Mouse (Mus musculus) sigmoid colon, adult 10 weeks (tissue): ENCODE measurements around the gene Klra7. TPM values are rescaled to one million over a fixed set of nuclear protein-coding genes. Genes with fewer than 3 reads are reported as not detected.

Experiments
- polyA plus RNA-seq: library from polyadenylated mRNA; stranded (reverse); fragments of 350-450 nt; fragmentation: Illumina TruSeq; extraction: RNeasy Lipid Tissue Mini Kit (QIAGEN cat#74804); gene quantifications from one replicate; pipeline ENCODE4 v1.2.3, GENCODE M21; 2014; ENCODE audit warnings: low read depth, low replicate concordance

Klra7 gene
- 2.5 TPM for polyA plus RNA-seq

DNA sequence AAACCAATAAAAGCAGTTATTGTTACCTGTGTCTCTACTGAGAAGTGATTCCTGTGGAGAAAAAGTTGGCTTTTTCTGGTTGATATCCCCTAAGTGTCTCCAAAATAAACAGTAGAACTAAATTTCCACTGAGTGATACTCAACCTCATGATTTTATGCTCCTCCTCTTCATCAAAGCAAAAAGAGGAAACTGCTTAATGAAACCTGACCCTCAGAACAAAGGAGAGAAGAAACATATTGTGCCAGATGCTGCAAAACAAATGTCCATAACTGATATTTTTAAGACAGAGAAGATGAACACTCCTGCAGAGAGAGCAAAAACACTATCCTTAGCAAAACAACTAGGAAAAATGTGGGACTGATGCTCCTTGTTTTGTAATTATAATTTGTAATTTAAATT is at the start of gene Klra7:
Klra7 (minus strand) TSS at position 101 of the 400 bp plus-strand sequence.

DNA sequence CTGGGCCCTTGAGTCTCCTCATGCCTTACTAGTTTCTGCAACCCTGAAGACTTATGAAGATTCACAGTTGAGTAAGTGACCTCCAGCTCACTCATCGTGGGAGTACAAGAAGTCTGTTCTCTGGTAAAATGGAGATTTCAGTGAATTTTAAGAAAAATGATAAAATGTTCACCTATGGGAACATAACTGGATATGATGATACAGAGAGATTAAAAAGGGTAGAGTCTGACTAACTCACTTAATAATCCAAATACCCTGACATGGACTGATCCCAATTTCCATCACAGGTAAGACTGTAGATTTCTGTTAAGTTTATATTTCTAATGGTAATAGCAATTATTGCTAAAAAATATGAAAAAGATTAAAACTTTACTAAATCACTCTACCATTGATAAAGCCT is 48.7 kb upstream of the Klra7 start, which contains the start of gene Klra10:
Klra10 (minus strand) TSS at position 101 of the 400 bp plus-strand sequence.

DNA sequence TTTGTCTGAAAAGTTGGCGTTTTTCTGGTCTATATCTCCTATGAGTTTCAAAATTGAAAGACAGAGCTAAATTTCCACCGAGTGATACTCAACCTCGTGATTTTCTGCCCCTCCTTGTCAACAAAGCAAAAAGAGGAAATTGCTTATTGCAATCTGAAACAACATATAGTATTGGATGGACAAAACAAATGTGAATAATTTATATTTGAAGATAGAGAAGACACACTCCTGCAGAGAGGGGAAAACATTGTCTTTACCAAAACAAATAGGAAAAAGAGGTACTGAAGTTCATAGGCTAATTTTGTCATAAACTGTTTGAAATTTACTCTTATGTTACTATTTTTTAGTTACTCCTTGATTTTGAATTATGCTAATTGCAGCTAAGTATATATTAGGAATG is 40.1 kb downstream of the Klra7 start, which contains the start of gene Klra9:
Klra9 (minus strand) TSS at position 101 of the 400 bp plus-strand sequence.

Other genes starting within 250 kb of the Klra7 start
- gene Klra6, start 206.4 kb downstream of the Klra7 start, polyA plus RNA-seq, result 1.2 TPM
- gene Klra4, start 166.1 kb downstream of the Klra7 start, polyA plus RNA-seq, result 0.60 TPM
- gene Klra8, start 103.4 kb downstream of the Klra7 start, polyA plus RNA-seq, result 0.38 TPM
- gene Klra9, start 40.2 kb downstream of the Klra7 start, polyA plus RNA-seq, result 0.69 TPM
- not detected for gene Klra10, start 48.6 kb upstream of the Klra7 start, polyA plus RNA-seq
- gene Klra3, start 104.3 kb upstream of the Klra7 start, polyA plus RNA-seq, result 0.60 TPM
- gene Klra1, start 153.6 kb upstream of the Klra7 start, polyA plus RNA-seq, result 0.69 TPM